Mouse (Mus musculus): ENCODE results near the gene Pus10. TPM values are rescaled to one million over a fixed set of nuclear protein-coding genes. Genes with fewer than 3 reads are reported as not detected.
A peak's percentile ranks its signal among the peaks of the same experiment; 100 is the strongest.
"Not testable (repeated sequence)": the region's sequence is repeated elsewhere in the genome, so short reads cannot be mapped to it uniquely, and the experiment has no call there.

Pus10 gene
- polyA plus RNA-seq, 1 experiment: 4.8 TPM

DNA sequence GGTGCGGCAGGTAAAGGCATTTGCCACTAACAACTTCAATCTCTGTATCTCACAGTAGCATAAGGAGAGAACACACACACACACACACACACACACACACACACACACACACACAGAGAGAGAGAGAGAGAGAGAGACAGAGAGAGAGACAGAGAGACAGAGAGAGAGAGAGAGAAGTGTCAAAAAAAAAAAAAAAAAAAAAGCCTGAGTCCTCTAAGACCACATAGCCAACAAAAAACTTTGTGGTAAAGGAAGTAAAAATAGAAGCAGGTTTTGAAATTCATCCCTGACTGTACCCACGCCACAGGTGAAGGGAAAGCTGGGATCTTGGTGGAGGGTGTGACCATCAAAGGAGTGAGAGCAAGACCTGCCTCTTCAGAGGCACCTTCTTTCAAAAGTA lies 92.7 kb downstream of the Pus10 start:
- DNase-seq: no peak
- no peak for TF ChIP-seq CTCF (IDR thresholded peaks at IDR 0.05; ENCODE audit: borderline replicate concordance, control insufficient read depth, extremely low read depth, insufficient read depth, low read length, poor library complexity)
- no peak for TF ChIP-seq POLR2A (IDR thresholded peaks at IDR 0.05; ENCODE audit: control insufficient read depth, extremely low read depth, insufficient read depth, low read length, poor library complexity)
- Histone ChIP-seq H3K4me3 (ENCODE audit: control insufficient read depth, insufficient read depth, low read length) (no peak overlapping the region), H3K27ac (ENCODE audit: control insufficient read depth, insufficient read depth, low read length) (no peak overlapping the region; the same call in 1 of the 2 replicates), H3K36me3 (ENCODE audit: control insufficient read depth, insufficient read depth, low read length) (0 out of 2 replicates have a peak, but pooled peaks cover 4% of the 10 kb centered on the region), H3K27me3 (ENCODE audit: control insufficient read depth, insufficient read depth, low read length) (no peaks in the 10 kb centered on the region), H3K4me1 (replicated peaks; ENCODE audit: control insufficient read depth, insufficient read depth, low read length) (no peaks in the 10 kb centered on the region)
- WGBS: 52% methylated on average over 2 of the region's 2 CpGs

- no peak for TF ChIP-seq POLR2A (IDR thresholded peaks at IDR 0.05; ENCODE audit: control insufficient read depth, extremely low read depth, insufficient read depth, low read length, poor library complexity)
- TF ChIP-seq CTCF (IDR thresholded peaks at IDR 0.05; ENCODE audit: borderline replicate concordance, control insufficient read depth, extremely low read depth, insufficient read depth, low read length, poor library complexity): no peak
- no peak for DNase-seq
- Histone ChIP-seq H3K4me3 (ENCODE audit: control insufficient read depth, insufficient read depth, low read length) (no peak overlapping the region), H3K27me3 (ENCODE audit: control insufficient read depth, insufficient read depth, low read length) (no peaks in the 10 kb centered on the region), H3K36me3 (ENCODE audit: control insufficient read depth, insufficient read depth, low read length) (no peaks in the 10 kb centered on the region), H3K4me1 (replicated peaks; ENCODE audit: control insufficient read depth, insufficient read depth, low read length) (no peaks in the 10 kb centered on the region), H3K27ac (ENCODE audit: control insufficient read depth, insufficient read depth, low read length) (no peak overlapping the region)
- 92% methylated on average over 2 of the region's 2 CpGs for WGBS
Observed at GRCm38 (mm10) chr11:23762635-23763034, 97.2 kb downstream of the Pus10 start.

GRCm38 (mm10) chr11:23767369-23767768 lies 101.9 kb downstream of the Pus10 start:
- not testable (repeated sequence) for H3K27ac ChIP-seq (ENCODE audit: control insufficient read depth, insufficient read depth, low read length); H3K4me1 ChIP-seq (replicated peaks; ENCODE audit: control insufficient read depth, insufficient read depth, low read length); H3K36me3 ChIP-seq (ENCODE audit: control insufficient read depth, insufficient read depth, low read length); H3K4me3 ChIP-seq (ENCODE audit: control insufficient read depth, insufficient read depth, low read length); H3K27me3 ChIP-seq (ENCODE audit: control insufficient read depth, insufficient read depth, low read length); DNase-seq
- WGBS: 93% methylated on average over 5 of the region's 5 CpGs

DNA sequence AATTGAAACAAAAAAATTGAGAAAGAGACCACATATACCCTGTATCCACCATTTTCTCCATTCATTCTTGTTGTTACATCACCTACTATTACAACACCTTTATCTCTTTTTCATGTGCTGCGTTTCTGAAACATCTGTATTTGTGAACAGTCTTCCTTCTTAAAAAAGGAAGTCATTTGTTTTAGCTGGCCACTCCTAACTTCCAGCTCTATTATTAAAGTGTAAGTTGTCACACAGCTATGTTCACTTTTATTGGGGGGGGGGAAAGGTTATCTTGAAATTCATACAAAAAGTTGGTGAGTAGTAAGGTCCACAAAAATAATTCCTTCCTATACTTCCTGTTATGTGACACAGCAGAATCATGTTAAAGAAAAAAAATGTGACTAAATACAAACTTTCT lies 102.5 kb downstream of the Pus10 start:
- TF ChIP-seq CTCF (IDR thresholded peaks at IDR 0.05; ENCODE audit: borderline replicate concordance, control insufficient read depth, extremely low read depth, insufficient read depth, low read length, poor library complexity): no peak
- TF ChIP-seq POLR2A (IDR thresholded peaks at IDR 0.05; ENCODE audit: control insufficient read depth, extremely low read depth, insufficient read depth, low read length, poor library complexity): no peak
- DNase-seq: no peak
- Histone ChIP-seq H3K36me3 (ENCODE audit: control insufficient read depth, insufficient read depth, low read length) (no peaks in the 10 kb centered on the region), H3K4me3 (ENCODE audit: control insufficient read depth, insufficient read depth, low read length) (no peak overlapping the region), H3K4me1 (replicated peaks; ENCODE audit: control insufficient read depth, insufficient read depth, low read length) (peaks cover 5% of the 10 kb centered on the region), H3K27me3 (ENCODE audit: control insufficient read depth, insufficient read depth, low read length) (no peaks in the 10 kb centered on the region), H3K27ac (ENCODE audit: control insufficient read depth, insufficient read depth, low read length) (no peak overlapping the region)
- 16% methylated on average over 1 of the region's 1 CpGs for WGBS

DNA sequence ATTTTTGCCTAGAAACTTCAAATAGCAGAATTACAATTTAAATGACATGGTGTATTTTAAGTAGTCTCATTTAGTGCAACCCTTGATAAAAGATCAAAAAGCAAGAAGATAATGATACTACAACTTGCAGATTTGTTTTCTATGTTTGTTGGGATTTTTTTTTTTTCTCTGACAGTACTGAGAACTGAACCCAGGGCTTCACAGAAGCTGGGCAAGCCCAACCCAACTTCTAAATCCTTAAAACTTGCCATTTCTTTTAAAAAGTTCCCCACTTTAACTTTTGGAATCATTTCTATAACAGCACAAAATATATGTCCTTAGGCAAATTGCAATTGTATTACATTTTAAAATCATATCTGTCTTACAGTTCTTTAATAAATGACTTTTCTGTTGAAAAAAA lies 103.6 kb downstream of the Pus10 start:
- TF ChIP-seq CTCF (IDR thresholded peaks at IDR 0.05; ENCODE audit: borderline replicate concordance, control insufficient read depth, extremely low read depth, insufficient read depth, low read length, poor library complexity): no peak
- no peak for TF ChIP-seq POLR2A (IDR thresholded peaks at IDR 0.05; ENCODE audit: control insufficient read depth, extremely low read depth, insufficient read depth, low read length, poor library complexity)
- Histone ChIP-seq H3K36me3 (ENCODE audit: control insufficient read depth, insufficient read depth, low read length) (no peaks in the 10 kb centered on the region), H3K27me3 (ENCODE audit: control insufficient read depth, insufficient read depth, low read length) (no peaks in the 10 kb centered on the region), H3K4me3 (ENCODE audit: control insufficient read depth, insufficient read depth, low read length) (no peak overlapping the region), H3K4me1 (replicated peaks; ENCODE audit: control insufficient read depth, insufficient read depth, low read length) (peaks cover 5% of the 10 kb centered on the region), H3K27ac (ENCODE audit: control insufficient read depth, insufficient read depth, low read length) (no peak overlapping the region)
- no peak for DNase-seq

- H3K36me3 ChIP-seq (ENCODE audit: control insufficient read depth, insufficient read depth, low read length): no peaks in the 10 kb centered on the region
- H3K27ac ChIP-seq (ENCODE audit: control insufficient read depth, insufficient read depth, low read length): peak overlapping the region; percentile 72
- WGBS: under 1% methylated on average over 25 of the region's 25 CpGs
- H3K27me3 ChIP-seq (ENCODE audit: control insufficient read depth, insufficient read depth, low read length): no peaks in the 10 kb centered on the region
- peak; percentile 43 for DNase-seq
- peak overlapping the region; percentile 92 for H3K4me3 ChIP-seq (ENCODE audit: control insufficient read depth, insufficient read depth, low read length)
- no peak for TF ChIP-seq CTCF (IDR thresholded peaks at IDR 0.05; ENCODE audit: borderline replicate concordance, control insufficient read depth, extremely low read depth, insufficient read depth, low read length, poor library complexity)
- no peak for TF ChIP-seq POLR2A (IDR thresholded peaks at IDR 0.05; ENCODE audit: control insufficient read depth, extremely low read depth, insufficient read depth, low read length, poor library complexity)
- H3K4me1 ChIP-seq (replicated peaks; ENCODE audit: control insufficient read depth, insufficient read depth, low read length): peaks cover 5% of the 10 kb centered on the region
Observed at GRCm38 (mm10) chr11:23769686-23770509, 104.4 kb downstream of the Pus10 start.

DNA sequence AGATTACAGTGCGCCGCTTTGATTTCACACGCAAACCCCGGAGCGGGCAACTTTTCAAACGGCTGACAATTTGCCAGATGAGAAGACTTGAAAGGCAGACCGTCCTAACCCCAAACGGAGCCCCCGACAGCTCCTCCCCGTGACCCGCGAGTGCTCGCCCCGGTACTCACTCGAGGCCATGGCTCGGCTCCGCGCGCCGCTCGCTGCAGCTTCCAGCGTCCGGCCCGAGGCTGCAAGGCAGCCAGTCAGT lies 105.0 kb downstream of the Pus10 start:
- Histone ChIP-seq H3K27ac (ENCODE audit: control insufficient read depth, insufficient read depth, low read length) (peak overlapping the region; percentile 72), H3K4me3 (ENCODE audit: control insufficient read depth, insufficient read depth, low read length) (peak overlapping the region; percentile 92), H3K27me3 (ENCODE audit: control insufficient read depth, insufficient read depth, low read length) (no peaks in the 10 kb centered on the region), H3K4me1 (replicated peaks; ENCODE audit: control insufficient read depth, insufficient read depth, low read length) (peaks cover 5% of the 10 kb centered on the region), H3K36me3 (ENCODE audit: control insufficient read depth, insufficient read depth, low read length) (no peaks in the 10 kb centered on the region)
- TF ChIP-seq POLR2A (IDR thresholded peaks at IDR 0.05; ENCODE audit: control insufficient read depth, extremely low read depth, insufficient read depth, low read length, poor library complexity): no peak
- DNase-seq: no peak
- WGBS: under 1% methylated on average over 24 of the region's 24 CpGs
